Mouse (Mus musculus) B cell, adult 62 days (primary cell): ENCODE data around the gene Rnd2. TPM values are rescaled to one million over a fixed set of nuclear protein-coding genes. Genes with fewer than 3 reads are reported as not detected.

Source experiments
- total RNA-seq: library from RNA; stranded (reverse); gene quantifications from 4 replicates; pipeline ENCODE4 v1.2.4, GENCODE M21; 2023

Gene Rnd2
- 0.53 to 0.75 TPM (median 0.63 TPM) in 4 replicates for total RNA-seq

GRCm38 (mm10) chr11:101464211-101465100, at the start of gene Rnd2:
TSS of gene Rnd2 (plus strand) at chr11:101464999.

DNA sequence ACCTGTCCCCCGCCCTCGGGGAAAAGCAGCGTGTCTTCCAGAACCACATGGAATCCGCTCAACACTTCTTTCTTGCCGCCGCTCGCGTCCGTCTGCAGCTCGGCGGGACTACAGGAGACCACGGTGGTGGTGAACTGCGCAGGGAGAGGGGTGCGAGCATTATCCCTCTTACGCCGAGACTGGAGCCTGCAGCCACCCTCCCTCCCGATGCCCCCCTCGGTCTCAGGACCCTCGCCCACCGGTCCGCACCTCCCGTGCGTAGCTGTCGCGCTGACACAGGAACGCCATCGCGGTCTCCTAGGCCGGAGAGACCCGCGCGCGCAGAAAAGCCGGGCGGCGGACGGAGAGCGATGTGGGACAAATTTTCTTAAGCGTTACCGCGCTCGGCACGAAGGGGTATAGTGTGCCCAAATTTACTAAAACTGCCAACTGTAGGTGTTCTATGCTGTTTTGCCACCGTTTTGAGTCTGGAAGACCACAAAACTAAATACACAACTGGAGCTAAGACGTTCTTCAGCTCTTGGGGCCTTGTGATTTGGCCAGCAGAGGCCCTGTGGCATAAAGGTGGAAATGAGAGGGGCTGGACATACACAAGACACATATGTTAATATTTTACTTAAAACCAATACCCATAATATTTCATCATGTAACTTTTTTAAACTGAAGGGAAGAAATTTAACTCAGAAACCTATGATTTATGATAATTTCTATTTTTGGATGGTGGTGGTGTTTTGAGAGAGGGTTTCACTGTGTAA, 47.5 kb upstream of the Rnd2 start, which contains the start of gene Aarsd1:
Gene Aarsd1, minus strand, starts transcription at position 515 of the 755 bp plus-strand sequence.

DNA sequence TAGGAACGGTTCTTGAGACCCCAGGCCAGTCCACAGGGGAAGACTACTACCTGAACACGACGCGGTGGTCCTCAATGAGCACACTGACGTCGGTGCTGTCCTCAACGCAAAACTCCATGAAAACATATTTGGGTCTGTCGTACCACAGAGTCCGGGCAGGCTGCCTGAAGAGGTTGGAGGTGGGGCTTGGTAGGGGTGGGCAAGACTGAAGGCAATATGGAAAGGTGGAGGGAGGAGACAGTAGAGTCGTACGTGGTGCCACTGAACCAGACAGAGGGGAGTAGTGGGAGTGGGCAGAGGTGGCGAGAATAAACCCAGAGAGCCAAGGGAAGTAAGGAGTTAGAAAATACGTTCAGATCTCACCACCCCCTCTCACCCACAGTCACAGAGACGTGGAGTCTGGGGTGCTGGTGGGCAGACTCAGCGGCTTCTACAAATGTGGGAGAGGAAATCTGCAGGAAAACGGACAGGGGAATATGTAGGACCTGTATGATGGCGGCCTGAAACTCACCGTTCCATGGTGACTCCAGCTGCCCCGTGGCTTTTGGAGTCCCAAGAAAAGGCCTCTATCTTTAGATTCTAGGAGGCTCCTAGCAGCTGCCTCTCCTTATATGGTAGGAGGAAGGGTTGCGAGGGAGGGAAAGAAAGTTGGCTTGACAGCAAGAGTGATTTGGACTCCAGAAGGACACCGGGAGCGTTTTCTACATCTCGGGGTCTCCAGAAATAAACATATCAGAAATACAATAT, 40.5 kb upstream of the Rnd2 start, which contains the start of gene Gm27029:
Gene Gm27029, minus strand, starts transcription at position 692 of the 747 bp plus-strand sequence.

DNA sequence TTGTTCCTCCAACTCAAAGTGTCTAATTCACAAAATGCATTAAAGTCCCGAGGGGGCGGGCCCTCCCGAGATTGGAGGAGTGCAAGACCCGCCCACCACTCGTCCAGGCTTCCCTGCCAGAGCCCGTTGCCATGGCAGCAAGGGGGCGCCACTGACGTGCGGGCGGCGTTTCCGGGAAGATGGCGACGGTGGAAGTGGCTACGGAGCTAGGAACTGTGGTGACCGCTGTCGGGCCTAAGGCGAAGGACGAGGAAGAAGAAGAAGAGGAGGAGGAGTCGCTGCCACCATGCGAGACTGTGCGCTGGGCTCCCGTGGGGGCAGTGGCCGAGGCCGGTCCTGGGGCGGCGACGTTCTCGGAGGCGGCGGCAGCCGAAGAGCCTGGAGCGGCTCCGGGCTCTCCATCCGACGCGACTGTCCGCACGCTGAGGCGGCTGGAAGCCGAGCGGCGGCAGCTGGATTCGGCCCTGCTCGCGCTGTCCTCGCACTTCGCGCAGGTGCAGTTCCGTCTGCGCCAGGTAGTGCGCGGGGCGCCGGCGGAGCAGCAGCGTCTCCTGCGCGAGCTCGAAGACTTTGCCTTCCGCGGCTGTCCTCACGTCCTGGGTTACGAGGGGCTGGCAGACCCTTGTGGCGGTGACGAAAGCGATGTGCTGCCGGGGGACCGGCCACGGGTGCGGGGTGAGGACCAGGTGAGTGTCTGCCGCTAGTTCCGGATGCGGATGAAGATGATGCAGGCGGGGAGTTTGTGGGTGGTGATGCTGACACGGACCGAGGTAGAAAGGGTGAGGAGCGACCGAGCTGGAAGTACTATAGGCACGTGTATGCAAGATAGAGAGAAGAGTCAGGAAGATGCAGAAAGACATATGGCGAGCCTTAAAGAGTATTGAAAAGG, 39.6 kb upstream of the Rnd2 start, which contains the start of the genes Rundc1 and Ptges3l:
Gene Rundc1, plus strand, starts transcription at position 161 of the 889 bp plus-strand sequence.
Gene Ptges3l, minus strand, starts transcription at position 409 of the 889 bp plus-strand sequence.

DNA sequence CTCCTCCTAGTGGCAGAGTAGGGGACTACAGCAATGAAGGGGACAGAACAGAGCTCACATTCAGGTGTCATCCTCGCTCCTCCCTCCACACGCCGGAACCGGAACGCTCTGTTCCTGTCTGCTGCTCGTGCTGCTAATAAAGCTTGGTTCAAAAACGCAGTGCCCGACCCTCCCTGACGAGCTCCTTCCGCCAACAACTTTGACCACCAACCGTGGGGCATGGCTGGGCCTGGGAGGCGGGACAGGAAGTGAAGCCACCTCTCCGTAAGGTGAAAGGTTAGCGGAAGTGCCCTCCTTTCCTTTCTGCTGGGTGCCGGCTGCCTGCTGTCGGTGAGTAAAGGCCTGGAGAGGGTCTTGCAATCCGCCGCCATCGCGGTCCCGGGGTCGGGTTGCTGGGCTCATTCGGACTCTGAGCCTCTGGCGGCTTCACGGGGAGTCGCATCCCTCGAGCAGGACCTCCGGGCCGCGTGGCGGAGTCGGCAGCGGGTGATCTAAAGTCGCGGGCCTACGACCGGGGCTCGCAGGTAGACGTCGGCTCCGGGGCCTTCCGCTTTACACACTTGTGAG, 22.6 kb upstream of the Rnd2 start, which contains the start of gene Rpl27:
Gene Rpl27, plus strand, starts transcription at position 172 of the 567 bp plus-strand sequence.

DNA sequence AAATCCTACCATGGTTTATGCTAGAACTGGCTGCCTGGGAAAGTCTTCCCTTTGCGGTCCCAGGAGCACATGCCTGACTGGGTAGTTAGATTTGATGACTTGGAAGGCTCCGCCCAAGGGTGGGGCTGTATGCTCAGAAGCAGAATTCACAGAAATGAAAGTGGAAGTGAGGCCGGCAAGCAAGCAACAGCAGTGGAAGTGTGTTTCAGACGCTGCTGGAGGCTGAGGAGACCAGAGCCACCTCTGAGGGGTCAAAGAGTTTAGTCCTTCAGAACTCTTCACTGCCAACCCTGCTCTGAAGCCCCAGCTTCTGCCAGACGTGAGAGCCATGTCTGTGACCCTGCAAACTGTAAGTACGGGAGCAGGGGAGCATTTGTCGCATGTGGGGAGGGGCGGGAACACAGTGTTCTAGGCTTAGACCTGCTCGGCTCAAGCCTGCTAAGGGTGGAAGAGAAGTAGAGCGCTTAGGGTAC, 16.5 kb upstream of the Rnd2 start, which contains the start of gene Ifi35:
Gene Ifi35, plus strand, starts transcription at position 134 of the 473 bp plus-strand sequence.

DNA sequence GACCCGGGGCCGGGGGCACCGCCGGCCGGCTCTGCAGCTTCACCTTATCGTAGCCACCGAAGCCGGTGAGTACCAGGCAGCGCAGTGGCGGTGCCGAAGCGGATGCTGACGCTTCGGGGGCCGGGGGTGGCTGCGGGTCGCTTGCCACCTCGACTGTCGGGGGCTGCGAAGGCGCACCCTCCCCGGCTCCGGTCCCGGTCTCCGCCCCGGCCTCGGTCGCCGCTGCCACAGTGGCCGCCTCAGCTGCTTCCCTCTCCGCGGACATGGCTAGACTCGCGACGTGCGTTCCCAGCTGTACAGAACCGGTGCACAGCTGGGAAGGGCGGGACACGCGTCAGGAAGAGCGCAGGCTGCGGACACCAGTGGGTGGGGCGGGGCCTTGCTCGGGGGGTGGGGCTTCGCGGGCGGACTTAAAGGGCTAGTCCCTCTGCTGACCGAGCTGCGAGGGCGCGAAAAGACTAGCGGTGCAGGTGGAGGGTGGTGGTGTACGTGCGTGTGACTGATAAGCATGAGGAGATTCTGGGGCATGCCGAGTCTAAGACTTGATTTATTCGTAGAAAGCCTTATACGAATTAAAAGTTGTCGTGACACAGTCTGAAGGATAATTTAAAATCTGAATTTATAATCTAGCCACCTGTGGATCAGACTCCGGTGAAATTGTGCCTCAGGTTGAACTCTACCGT, 1.2 kb downstream of the Rnd2 start, which contains the start of gene Vat1:
Gene Vat1, minus strand, starts transcription at position 362 of the 683 bp plus-strand sequence.

Other genes with a start within 250 kb of the Rnd2 start
- gene Ezh1, start 238.5 kb upstream of the Rnd2 start, total RNA-seq, result 78.1 to 86.6 TPM (median 84.3 TPM) in 4 replicates
- gene Ramp2, start 219.0 kb upstream of the Rnd2 start, total RNA-seq, result not detected in 4 replicates
- gene Vps25, start 211.3 kb upstream of the Rnd2 start, total RNA-seq, result 74.7 to 90.7 TPM (median 77.1 TPM) in 4 replicates
- gene Wnk4, start 204.4 kb upstream of the Rnd2 start, total RNA-seq, result 0.30 to 1.1 TPM (median 0.57 TPM) in 4 replicates
- gene Cntd1, start 186.0 kb upstream of the Rnd2 start, total RNA-seq, result 0.22 to 0.77 TPM (median 0.35 TPM) in 4 replicates
- 27.6 to 31.2 TPM (median 28.7 TPM) in 4 replicates for gene Coa3, start 185.9 kb upstream of the Rnd2 start, total RNA-seq
- 181 to 201 TPM (median 186 TPM) in 4 replicates for gene Becn1, start 162.7 kb upstream of the Rnd2 start, total RNA-seq
- 136 to 141 TPM (median 140 TPM) in 4 replicates for gene Psme3, start 148.8 kb upstream of the Rnd2 start, total RNA-seq
- gene Aoc2, start 139.9 kb upstream of the Rnd2 start, total RNA-seq, result 13.9 to 14.7 TPM (median 14.2 TPM) in 4 replicates
- gene Aoc3, start 134.4 kb upstream of the Rnd2 start, total RNA-seq, result 0.28 to 0.64 TPM (median 0.60 TPM) in 4 replicates
- not detected in 4 replicates for gene G6pc, start 97.4 kb upstream of the Rnd2 start, total RNA-seq
- gene Aarsd1, start 47.4 kb upstream of the Rnd2 start, total RNA-seq, result 21.0 to 29.1 TPM (median 23.2 TPM) in 4 replicates
- 0.63 to 1.1 TPM (median 0.92 TPM) in 4 replicates for gene Gm27029, start 40.2 kb upstream of the Rnd2 start, total RNA-seq
- gene Rundc1, start 39.9 kb upstream of the Rnd2 start, total RNA-seq, result 19.6 to 22.2 TPM (median 21.1 TPM) in 4 replicates
- 1.7 to 3.6 TPM (median 1.8 TPM) in 4 replicates for gene Ptges3l, start 39.7 kb upstream of the Rnd2 start, total RNA-seq
- gene Rpl27, start 22.7 kb upstream of the Rnd2 start, total RNA-seq, result 121 to 138 TPM (median 128 TPM) in 4 replicates
- 63.3 to 70.8 TPM (median 65.7 TPM) in 4 replicates for gene Ifi35, start 16.6 kb upstream of the Rnd2 start, total RNA-seq
- 15.8 to 19.6 TPM (median 17.8 TPM) in 4 replicates for gene Vat1, start 1.2 kb downstream of the Rnd2 start, total RNA-seq
- gene Brca1, start 87.0 kb downstream of the Rnd2 start, total RNA-seq, result 7.2 to 8.9 TPM (median 8.0 TPM) in 4 replicates
- gene Nbr1, start 87.2 kb downstream of the Rnd2 start, total RNA-seq, result 130 to 160 TPM (median 142 TPM) in 4 replicates
- gene Tmem106a, start 117.2 kb downstream of the Rnd2 start, total RNA-seq, result 5.5 to 7.0 TPM (median 6.3 TPM) in 4 replicates
- not detected in 4 replicates for gene Gm11634, start 134.3 kb downstream of the Rnd2 start, total RNA-seq
- gene Rdm1, start 162.2 kb downstream of the Rnd2 start, total RNA-seq, result 39.2 to 47.8 TPM (median 45.5 TPM) in 4 replicates
- gene Arl4d, start 200.5 kb downstream of the Rnd2 start, total RNA-seq, result 1.1 to 2.3 TPM (median 2.1 TPM) in 4 replicates